Mouse (Mus musculus) right cerebral cortex, postnatal 14 days (tissue): ENCODE results near the gene Naaladl2.

Experiments
- DNase-seq: peaks from one replicate; pipeline ENCODE4 v3.0.0; 2022

Naaladl2 gene

DNA sequence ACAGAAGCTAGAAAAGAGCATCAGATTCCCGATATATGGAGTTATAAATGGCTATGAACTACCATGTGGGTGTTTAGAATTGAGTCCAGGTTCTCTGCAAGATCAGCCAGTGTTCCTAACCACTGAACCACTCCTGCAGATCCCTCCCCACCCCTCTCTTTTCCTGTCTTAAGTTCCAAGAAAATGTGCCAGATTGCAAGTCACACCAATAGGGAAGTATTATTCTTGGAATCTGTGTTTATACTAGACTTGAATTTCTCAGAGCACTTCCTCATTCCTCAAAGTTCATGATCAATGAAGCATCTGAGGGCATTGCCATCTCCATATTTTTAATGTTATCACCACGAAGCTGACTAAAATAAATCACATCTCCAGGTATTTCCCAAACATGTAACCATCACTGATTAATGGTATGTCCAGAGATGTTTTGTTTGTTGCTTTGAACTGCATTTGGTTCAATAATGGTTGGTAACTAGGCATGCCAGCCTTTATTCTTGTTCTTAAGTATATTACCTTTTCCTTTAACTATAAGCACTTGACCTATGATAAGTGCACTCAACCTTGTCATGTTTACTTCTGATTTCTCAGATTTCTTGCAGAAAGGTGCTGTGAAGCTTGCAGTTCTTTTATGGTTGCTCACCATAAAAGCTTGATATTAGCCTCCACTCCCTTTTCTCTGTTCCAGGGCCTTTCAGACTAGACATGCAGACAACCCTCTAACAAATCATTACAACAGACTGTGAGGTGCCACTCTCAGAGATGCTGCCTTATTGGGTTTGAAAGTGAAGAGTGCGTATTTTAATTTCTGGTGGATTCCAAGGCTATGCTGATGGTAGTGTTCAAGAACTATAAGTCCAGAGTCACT lies 475.8 kb downstream of the Naaladl2 start:
- DNase-seq, result no peak

DNA sequence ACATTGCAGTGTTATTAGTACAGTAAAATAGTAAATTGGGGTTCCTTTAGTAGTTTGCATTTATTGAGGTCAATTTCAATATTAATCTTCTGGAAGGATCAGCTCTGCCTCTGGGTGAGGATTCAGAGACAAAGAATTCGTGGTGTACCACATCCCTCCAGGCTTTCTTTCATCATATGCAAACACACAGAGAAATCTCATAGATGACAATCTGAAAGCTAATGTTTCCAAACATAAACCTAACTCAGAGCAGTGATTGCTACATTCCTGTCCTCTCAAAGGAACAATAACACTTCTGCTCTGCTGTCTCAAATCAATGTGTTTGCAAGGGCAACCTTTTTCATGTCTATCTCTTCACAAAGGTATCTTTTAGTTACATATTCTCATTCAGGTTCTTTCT lies 478.7 kb downstream of the Naaladl2 start:
- DNase-seq, result no peak

DNA sequence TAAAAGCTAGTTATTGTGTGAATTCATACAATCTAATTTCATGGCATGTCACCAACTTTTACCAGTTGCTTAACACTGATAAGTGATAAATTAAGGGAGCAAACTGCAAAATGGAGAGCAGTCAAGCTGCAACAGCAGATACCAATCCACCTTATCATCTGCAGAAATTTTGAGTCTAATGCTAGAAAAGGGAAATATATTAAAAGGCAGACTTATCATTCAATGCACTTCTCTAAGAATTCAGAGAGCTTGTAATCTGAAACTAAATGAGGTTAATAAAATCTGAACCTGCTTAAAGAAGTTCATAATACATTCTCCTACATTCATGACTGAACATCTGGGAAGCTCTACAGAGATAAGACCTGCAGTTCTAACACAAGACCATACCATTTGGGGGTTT lies 480.3 kb downstream of the Naaladl2 start:
- no peak for DNase-seq

- DNase-seq, result no peak
These were observed 514.0 kb downstream of the Naaladl2 start for GRCm38 (mm10) chr3:24630032-24630431.

DNA sequence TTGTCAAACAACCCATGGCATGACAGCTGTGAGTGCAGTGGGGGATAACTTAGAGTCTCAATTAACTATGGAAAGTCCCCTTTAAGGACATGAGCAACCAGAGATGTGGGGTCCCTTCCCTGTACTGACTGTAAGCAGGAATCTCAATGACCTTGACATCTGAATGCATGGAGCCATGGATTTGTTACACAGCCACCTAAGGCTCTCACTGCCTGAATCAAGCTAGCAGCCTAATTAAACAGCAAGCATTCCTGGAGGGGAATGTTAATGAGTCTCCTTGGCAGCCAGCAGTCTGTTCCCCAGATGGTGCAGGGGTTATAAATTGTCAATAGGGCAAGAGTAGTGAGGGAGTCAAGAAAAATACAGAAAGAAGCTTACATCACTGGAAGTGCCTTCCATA lies 538.6 kb downstream of the Naaladl2 start:
- no peak for DNase-seq

GRCm38 (mm10) chr3:24604791-24605320 lies 539.2 kb downstream of the Naaladl2 start:
- DNase-seq, result no peak

- no peak for DNase-seq
These were observed 548.6 kb downstream of the Naaladl2 start for GRCm38 (mm10) chr3:24595447-24595846.

- no peak for DNase-seq
These were observed 587.4 kb downstream of the Naaladl2 start for GRCm38 (mm10) chr3:24556617-24557016.

DNA sequence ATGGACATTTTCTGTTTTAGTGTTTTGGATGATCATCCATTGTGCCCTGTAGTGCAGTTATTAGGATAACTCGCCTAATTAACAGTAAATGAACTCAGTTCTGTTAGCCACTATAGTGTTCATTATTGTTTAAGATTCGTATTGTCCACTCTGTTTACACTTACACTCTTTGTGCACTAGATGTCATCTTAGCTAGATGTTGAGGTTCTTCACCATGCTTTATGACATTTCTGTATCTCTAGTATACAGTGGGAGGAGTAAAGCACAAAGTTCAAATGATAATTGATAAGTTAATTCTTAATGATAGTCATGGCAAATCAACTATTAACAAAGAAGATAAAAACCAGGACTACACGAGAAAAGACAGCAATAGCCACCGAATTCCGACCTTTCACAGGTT lies 590.4 kb downstream of the Naaladl2 start:
- DNase-seq, result no peak

GRCm38 (mm10) chr3:24552631-24553030 lies 591.4 kb downstream of the Naaladl2 start:
- no peak for DNase-seq

GRCm38 (mm10) chr3:24533775-24534458 lies 610.1 kb downstream of the Naaladl2 start:
- DNase-seq, result no peak

GRCm38 (mm10) chr3:24514918-24515317 lies 629.1 kb downstream of the Naaladl2 start:
- DNase-seq, result no peak

DNA sequence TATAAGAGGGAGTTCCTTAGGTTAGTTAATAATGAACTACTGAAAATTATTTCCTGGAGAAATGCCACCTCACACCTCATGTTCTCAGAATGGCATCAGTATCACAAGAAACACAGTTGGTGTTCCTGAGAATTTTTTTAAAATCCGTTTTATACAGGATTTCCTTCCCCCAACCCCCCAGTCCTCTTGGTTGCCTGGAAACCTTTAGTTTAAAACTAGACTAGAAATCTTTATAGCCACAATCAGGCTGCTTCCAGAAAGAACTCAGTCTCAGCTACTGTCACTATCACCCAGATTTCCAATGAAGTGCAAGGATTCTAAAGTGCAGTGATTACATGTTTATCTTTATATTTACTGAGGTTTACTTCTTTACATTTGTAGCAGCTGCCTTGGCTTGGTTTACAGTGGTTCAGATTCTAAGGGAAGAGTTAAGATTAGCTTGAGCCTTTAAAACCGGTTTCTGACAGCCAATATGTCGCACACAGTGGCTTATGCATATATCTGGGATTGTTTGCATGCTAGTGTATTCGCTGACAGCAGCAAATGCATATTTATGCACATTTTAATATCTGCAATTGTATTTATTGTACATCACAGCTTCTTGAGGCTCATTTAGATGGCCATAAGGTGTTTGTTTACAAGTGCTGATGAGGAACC lies 657.5 kb downstream of the Naaladl2 start:
- no peak for DNase-seq

DNA sequence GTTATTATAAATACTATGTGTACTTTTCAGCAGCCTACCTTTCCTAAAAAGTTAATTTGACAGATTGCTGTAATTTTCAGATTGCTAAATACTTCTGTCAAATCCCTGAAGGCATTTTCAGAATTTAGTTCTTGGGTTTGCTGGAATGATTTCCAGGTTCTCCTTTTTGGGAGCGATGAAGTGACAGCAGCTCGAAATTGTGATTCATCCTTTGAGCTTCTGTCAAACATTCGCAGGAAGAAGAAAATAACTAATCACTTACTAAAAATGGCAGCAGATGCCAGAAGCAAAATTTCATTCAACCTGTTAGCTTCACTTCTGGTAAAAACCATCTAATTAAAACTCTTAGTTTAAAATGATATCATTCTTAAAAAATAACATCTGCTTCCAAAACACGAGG lies 680.1 kb downstream of the Naaladl2 start:
- no peak for DNase-seq

- DNase-seq, result no peak
These were observed 703.4 kb downstream of the Naaladl2 start for GRCm38 (mm10) chr3:24440621-24441020.

- no peak for DNase-seq
These were observed 711.3 kb downstream of the Naaladl2 start for GRCm38 (mm10) chr3:24432761-24433160.

DNA sequence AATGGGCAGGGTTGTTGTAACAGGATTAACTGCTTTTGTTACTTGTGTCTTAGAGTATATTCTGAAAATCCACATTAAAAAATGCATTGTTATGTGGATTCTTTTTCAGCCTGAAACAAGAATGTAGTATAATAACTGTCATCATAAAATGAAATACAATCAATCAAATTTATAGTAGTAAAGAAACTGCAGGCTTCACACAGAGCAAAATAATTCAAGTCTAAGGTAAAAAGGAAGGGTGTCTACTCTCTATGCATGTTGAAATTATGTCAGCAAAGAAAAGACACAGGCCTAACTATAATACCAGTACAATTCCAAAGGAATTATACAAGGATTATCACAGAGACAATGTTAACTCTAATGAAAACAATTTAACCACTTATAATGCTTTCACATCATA lies 752.3 kb downstream of the Naaladl2 start:
- DNase-seq, result no peak

- no peak for DNase-seq
These were observed 752.8 kb downstream of the Naaladl2 start for GRCm38 (mm10) chr3:24391311-24391710.

GRCm38 (mm10) chr3:24355010-24355409 lies 789.1 kb downstream of the Naaladl2 start:
- no peak for DNase-seq

DNA sequence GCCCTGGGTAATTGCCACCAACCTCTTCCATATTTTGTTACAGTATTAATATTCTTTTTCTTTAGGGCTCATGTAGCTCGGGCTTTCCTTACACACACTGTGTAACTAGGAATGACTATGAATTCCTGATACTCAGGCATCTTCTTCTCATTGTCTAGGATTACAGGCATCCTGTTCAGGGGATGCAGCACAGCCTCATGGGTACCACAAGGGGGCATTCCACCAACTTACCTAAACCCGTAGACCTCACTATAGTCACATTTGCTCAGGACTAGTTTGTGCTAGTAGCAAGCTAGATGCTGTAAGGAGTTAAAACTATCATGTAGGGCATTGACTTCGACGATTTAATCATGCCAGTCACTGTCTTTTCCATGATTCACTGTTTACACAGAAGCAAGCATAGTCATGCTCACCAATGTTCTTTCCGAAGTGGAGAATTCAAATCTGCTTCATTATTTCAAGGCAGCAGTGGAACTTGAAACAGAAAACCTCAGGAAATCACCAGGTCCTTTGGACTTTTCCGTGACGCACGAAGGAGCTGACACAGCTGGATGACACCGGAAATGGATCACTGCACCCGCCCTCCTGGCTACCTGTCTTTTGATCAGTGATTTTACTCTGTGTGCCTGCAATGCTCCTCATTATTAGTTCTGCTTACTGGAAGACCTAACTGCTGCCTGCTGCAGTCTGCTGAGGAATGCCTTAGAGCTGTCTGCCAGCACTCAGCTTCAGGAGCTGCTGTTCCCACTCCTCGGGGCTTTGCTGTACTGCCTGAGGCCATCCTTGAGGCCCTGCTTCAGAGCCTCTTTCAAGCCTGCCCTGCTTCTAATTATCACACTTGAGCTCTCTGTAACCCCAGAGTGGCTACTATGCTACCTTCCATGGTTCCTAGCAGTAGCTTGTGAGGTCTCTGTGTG lies 822.3 kb downstream of the Naaladl2 start:
- DNase-seq, result no peak

GRCm38 (mm10) chr3:24314658-24315297 lies 829.3 kb downstream of the Naaladl2 start:
- peak; percentile 5 for DNase-seq

GRCm38 (mm10) chr3:24225418-24225817 lies 918.6 kb downstream of the Naaladl2 start:
- no peak for DNase-seq
